Mouse (Mus musculus) heart, embryonic 13.5 days (tissue): ENCODE measurements at regions not wholly inside any gene's neighbourhood (a gene's known extent, or its start where the extent isn't known, plus 50 kb on each side); places are given as distances from the start of the nearest gene placed in this dataset.

ENCODE experiments used
- ATAC-seq: fragments of 200-750 bp; cut with Nextera tagmentation; 2 replicates; pipeline ENCODE4 v1.8.0; 2017; ENCODE audit warnings: moderate TSS enrichment; ENCODE audit not compliant: insufficient number of reproducible peaks, low FRiP score, low TSS enrichment; ENCODE audit errors: extremely low read depth
- H3K27ac ChIP-seq: fragments of 300-500 bp; sonication (generic); replicated peaks from 2 replicates; pipeline ENCODE4 v1.5.1; 2015; ENCODE audit warnings: moderate library complexity, mild to moderate bottlenecking, inconsistent platforms
- H3K27me3 ChIP-seq: fragments of 300-500 bp; sonication (generic); replicated peaks from 2 replicates; pipeline ENCODE4 v1.6.1; 2015; ENCODE audit warnings: mild to moderate bottlenecking, inconsistent platforms
- H3K36me3 ChIP-seq: fragments of 300-500 bp; sonication (generic); 2 replicates; pipeline ENCODE4 v1.6.1; 2015; ENCODE audit warnings: mild to moderate bottlenecking, inconsistent platforms
- H3K4me1 ChIP-seq: fragments of 300-500 bp; sonication (generic); 2 replicates; pipeline ENCODE4 v1.6.1; 2015; ENCODE audit warnings: inconsistent platforms
- H3K4me2 ChIP-seq: fragments of 300-500 bp; sonication (generic); 2 replicates; pipeline ENCODE4 v1.6.1; 2015; ENCODE audit warnings: inconsistent platforms, mild to moderate bottlenecking, moderate library complexity
- H3K4me3 ChIP-seq: fragments of 300-500 bp; sonication (generic); 2 replicates; pipeline ENCODE4 v1.5.1; 2015; ENCODE audit warnings: moderate library complexity, mild to moderate bottlenecking, inconsistent platforms
- H3K9ac ChIP-seq: fragments of 300-500 bp; sonication (generic); 2 replicates; pipeline ENCODE4 v1.6.1; 2015; ENCODE audit warnings: inconsistent platforms, mild to moderate bottlenecking, moderate library complexity
- H3K9me3 ChIP-seq: fragments of 300-500 bp; sonication (generic); 2 replicates; pipeline ENCODE4 v1.6.1; 2016; ENCODE audit warnings: inconsistent platforms
- WGBS: fragments of 180-500 bp; shearing (Covaris S2); methylation state at CpG from one replicate; pipeline ENCODE4 v1.1.7; 2015; ENCODE audit warnings: mixed read lengths; 5-methylcytosine and 5-hydroxymethylcytosine counted together

GRCm38 (mm10) chr16:75166040-75166439 lies 419.8 kb downstream of the Lipi start:
- no peak for ATAC-seq
- no peaks in the 10 kb centered on the region for H3K36me3 ChIP-seq

GRCm38 (mm10) chr16:75164969-75165726 lies 420.7 kb downstream of the Lipi start:
- Histone ChIP-seq H3K4me2 (no peak overlapping the region), H3K9me3 (no peaks in the 10 kb centered on the region), H3K27ac (no peak overlapping the region), H3K27me3 (no peaks in the 10 kb centered on the region), H3K9ac (no peak overlapping the region), H3K4me1 (no peaks in the 10 kb centered on the region), H3K4me3 (no peak overlapping the region), H3K36me3 (no peaks in the 10 kb centered on the region)
- ATAC-seq = no peak
- WGBS = 67% methylated on average over 6 of the region's 6 CpGs

More at GRCm38 (mm10) chr16:75166040-75166439, 419.8 kb downstream of the Lipi start:
- no peaks in the 10 kb centered on the region for H3K4me1 ChIP-seq
- 70% methylated on average over 1 of the region's 1 CpGs for WGBS
- no peak overlapping the region for H3K27ac ChIP-seq
- no peak overlapping the region for H3K4me3 ChIP-seq
- no peaks in the 10 kb centered on the region for H3K27me3 ChIP-seq
- H3K9me3 ChIP-seq = no peaks in the 10 kb centered on the region
- no peak overlapping the region for H3K4me2 ChIP-seq
- H3K9ac ChIP-seq = no peak overlapping the region

GRCm38 (mm10) chr16:75159740-75160139 lies 426.1 kb downstream of the Lipi start:
- Histone ChIP-seq H3K4me3 (no peak overlapping the region), H3K36me3 (no peaks in the 10 kb centered on the region), H3K4me1 (no peaks in the 10 kb centered on the region), H3K4me2 (no peak overlapping the region), H3K9ac (no peak overlapping the region), H3K27me3 (no peaks in the 10 kb centered on the region), H3K9me3 (no peaks in the 10 kb centered on the region), H3K27ac (no peak overlapping the region)
- no peak for ATAC-seq
- 83% methylated on average over 2 of the region's 2 CpGs for WGBS

GRCm38 (mm10) chr16:75155441-75156038 lies 430.3 kb downstream of the Lipi start:
- Histone ChIP-seq H3K9ac (no peak overlapping the region), H3K4me3 (no peak overlapping the region), H3K9me3 (no peaks in the 10 kb centered on the region), H3K27me3 (no peaks in the 10 kb centered on the region), H3K36me3 (no peaks in the 10 kb centered on the region), H3K4me1 (no peaks in the 10 kb centered on the region), H3K4me2 (no peak overlapping the region), H3K27ac (no peak overlapping the region)
- 63% methylated on average over 5 of the region's 5 CpGs for WGBS
- no peak for ATAC-seq
